Mouse (Mus musculus) hindbrain, embryonic 15.5 days (tissue): Measurements from ENCODE around the gene Gria2. TPM values are rescaled to one million over a fixed set of nuclear protein-coding genes. Genes with fewer than 3 reads are reported as not detected.

Experiments
- ATAC-seq: fragments of 200-750 bp; cut with Nextera tagmentation; 2 replicates; pipeline ENCODE4 v1.8.0; 2017; ENCODE audit warnings: low read depth, moderate number of reproducible peaks, moderate TSS enrichment; ENCODE audit not compliant: low FRiP score
- H3K27ac ChIP-seq: fragments of 300-500 bp; sonication (generic); replicated peaks from 2 replicates; pipeline ENCODE4 v1.5.1; 2015; ENCODE audit warnings: mild to moderate bottlenecking, inconsistent platforms
- H3K27me3 ChIP-seq: fragments of 300-500 bp; sonication (generic); 2 replicates; pipeline ENCODE4 v1.6.1; 2015; ENCODE audit warnings: control low read depth, inconsistent platforms
- H3K36me3 ChIP-seq: fragments of 300-500 bp; sonication (generic); 2 replicates; pipeline ENCODE4 v1.6.1; 2015; ENCODE audit warnings: control low read depth, inconsistent platforms
- H3K4me1 ChIP-seq: fragments of 300-500 bp; sonication (generic); replicated peaks from 2 replicates; pipeline ENCODE4 v1.6.1; 2015; ENCODE audit warnings: control low read depth, inconsistent platforms
- H3K4me2 ChIP-seq: fragments of 300-500 bp; sonication (generic); 2 replicates; pipeline ENCODE4 v1.6.1; 2015; ENCODE audit warnings: moderate library complexity, mild to moderate bottlenecking, inconsistent platforms
- H3K4me3 ChIP-seq: fragments of 300-500 bp; sonication (generic); 2 replicates; pipeline ENCODE4 v1.5.1; 2015; ENCODE audit warnings: mild to moderate bottlenecking, inconsistent platforms
- H3K9ac ChIP-seq: fragments of 300-500 bp; sonication (generic); 2 replicates; pipeline ENCODE4 v1.6.1; 2015; ENCODE audit warnings: inconsistent platforms
- H3K9me3 ChIP-seq: fragments of 300-500 bp; sonication (generic); 2 replicates; pipeline ENCODE4 v1.6.1; 2016; ENCODE audit warnings: control low read depth, inconsistent platforms
- WGBS: fragments of 180-500 bp; shearing (Covaris S2); methylation state at CpG from one replicate; pipeline ENCODE4 v1.1.7; 2015; 5-methylcytosine and 5-hydroxymethylcytosine counted together
- polyA plus RNA-seq: library from polyadenylated mRNA; unstranded; fragments of >200 nt; fragmentation: Nextera tagmentation; extraction: Ambion mirVana; gene quantifications from 2 replicates; pipeline ENCODE4 v1.2.1, GENCODE M21; 2015

Gria2 gene
- polyA plus RNA-seq, 1 experiment from 2014 or later, result 174 TPM

GRCm38 (mm10) chr3:80800995-80801826, 1.4 kb downstream of the Gria2 start:
- ATAC-seq, result peak; percentile 57
- peak overlapping the region; percentile 81 for H3K9ac ChIP-seq
- peak overlapping the region; percentile 95 for H3K27ac ChIP-seq
- H3K27me3 ChIP-seq, result no peaks in the 10 kb centered on the region
- peaks cover 31% of the 10 kb centered on the region for H3K4me1 ChIP-seq
- peak overlapping the region; percentile 64 for H3K4me2 ChIP-seq
- H3K36me3 ChIP-seq, result no peaks in the 10 kb centered on the region
- H3K9me3 ChIP-seq, result no peaks in the 10 kb centered on the region
- 2% methylated on average over 33 of the region's 33 CpGs for WGBS
- peak overlapping the region; percentile 75 for H3K4me3 ChIP-seq

- Histone ChIP-seq H3K9ac (peak overlapping the region; percentile 81), H3K4me1 (peaks cover 31% of the 10 kb centered on the region), H3K9me3 (no peaks in the 10 kb centered on the region), H3K36me3 (no peaks in the 10 kb centered on the region), H3K4me3 (peak overlapping the region; percentile 75), H3K4me2 (peak overlapping the region; percentile 64), H3K27me3 (no peaks in the 10 kb centered on the region), H3K27ac (peak overlapping the region; percentile 95)
- ATAC-seq, result peak; percentile 13; the same call in 1 of the 2 replicates
- WGBS, result 1% methylated on average over 29 of the region's 29 CpGs
These were observed 2.2 kb downstream of the Gria2 start for GRCm38 (mm10) chr3:80800299-80800994.

- Histone ChIP-seq H3K36me3 (no peaks in the 10 kb centered on the region), H3K4me3 (peak overlapping the region; percentile 75), H3K4me2 (peak overlapping the region; percentile 64), H3K4me1 (peaks cover 22% of the 10 kb centered on the region), H3K9ac (no peak overlapping the region; the same call in 1 of the 2 replicates), H3K27me3 (no peaks in the 10 kb centered on the region), H3K27ac (no peak overlapping the region), H3K9me3 (no peaks in the 10 kb centered on the region)
- 59% methylated on average over 1 of the region's 1 CpGs for WGBS
- ATAC-seq, result no peak
These were observed 4.7 kb downstream of the Gria2 start for GRCm38 (mm10) chr3:80797935-80798334.

- Histone ChIP-seq H3K9ac (no peak overlapping the region), H3K4me2 (no peak overlapping the region), H3K9me3 (no peaks in the 10 kb centered on the region), H3K27me3 (no peaks in the 10 kb centered on the region), H3K27ac (no peak overlapping the region), H3K4me1 (peaks cover 22% of the 10 kb centered on the region), H3K36me3 (no peaks in the 10 kb centered on the region), H3K4me3 (no peak overlapping the region)
- ATAC-seq, result no peak
These were observed 5.9 kb downstream of the Gria2 start for GRCm38 (mm10) chr3:80796764-80797163.

GRCm38 (mm10) chr3:80795284-80795683, 7.4 kb downstream of the Gria2 start:
- Histone ChIP-seq H3K27me3 (no peaks in the 10 kb centered on the region), H3K4me2 (no peak overlapping the region), H3K4me3 (no peak overlapping the region), H3K36me3 (no peaks in the 10 kb centered on the region), H3K27ac (no peak overlapping the region), H3K9me3 (no peaks in the 10 kb centered on the region), H3K9ac (no peak overlapping the region), H3K4me1 (peaks cover 22% of the 10 kb centered on the region)
- WGBS, result 86% methylated on average over 2 of the region's 2 CpGs
- ATAC-seq, result no peak

GRCm38 (mm10) chr3:80787116-80787744, 15.4 kb downstream of the Gria2 start:
- no peak for ATAC-seq
- no peaks in the 10 kb centered on the region for H3K9me3 ChIP-seq
- 74% methylated on average over 3 of the region's 3 CpGs for WGBS

GRCm38 (mm10) chr3:80781144-80781530, 21.5 kb downstream of the Gria2 start:
- Histone ChIP-seq H3K27me3 (no peaks in the 10 kb centered on the region), H3K36me3 (no peaks in the 10 kb centered on the region), H3K9ac (no peak overlapping the region), H3K4me3 (no peak overlapping the region), H3K27ac (no peak overlapping the region), H3K4me2 (no peak overlapping the region), H3K9me3 (no peaks in the 10 kb centered on the region), H3K4me1 (0 out of 2 replicates have a peak, but pooled peaks cover 5% of the 10 kb centered on the region)
- ATAC-seq, result no peak

More at GRCm38 (mm10) chr3:80787116-80787744, 15.4 kb downstream of the Gria2 start:
- Histone ChIP-seq H3K4me1 (0 out of 2 replicates have a peak, but pooled peaks cover 8% of the 10 kb centered on the region), H3K27ac (no peak overlapping the region), H3K9ac (no peak overlapping the region), H3K36me3 (no peaks in the 10 kb centered on the region), H3K4me3 (no peak overlapping the region), H3K4me2 (no peak overlapping the region), H3K27me3 (no peaks in the 10 kb centered on the region)

- no peaks in the 10 kb centered on the region for H3K27me3 ChIP-seq
- 89% methylated on average over 4 of the region's 4 CpGs for WGBS
These were observed 22.1 kb downstream of the Gria2 start for GRCm38 (mm10) chr3:80780383-80781143.

DNA sequence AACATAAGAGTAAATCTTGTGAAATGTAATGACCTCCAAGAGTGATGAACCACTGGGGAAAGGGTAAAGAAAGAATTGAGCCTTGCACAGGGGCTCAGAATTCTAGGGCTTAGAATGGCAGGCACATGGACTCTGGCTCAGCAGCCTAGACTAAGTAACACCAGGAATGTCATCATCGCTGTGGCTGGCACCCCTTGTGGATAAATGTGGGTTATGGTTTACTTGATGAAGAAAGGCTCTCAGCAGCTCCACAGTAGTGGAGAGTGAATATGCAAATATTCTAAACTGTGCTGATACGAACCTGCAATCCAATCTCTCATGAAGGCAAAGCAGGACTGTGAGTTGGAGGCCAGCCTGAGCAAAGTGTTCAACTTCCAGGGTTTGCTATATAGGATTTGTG, 26.0 kb downstream of the Gria2 start:
- H3K4me3 ChIP-seq, result no peak overlapping the region
- H3K36me3 ChIP-seq, result no peaks in the 10 kb centered on the region
- 76% methylated on average over 2 of the region's 2 CpGs for WGBS

More at GRCm38 (mm10) chr3:80780383-80781143, 22.1 kb downstream of the Gria2 start:
- Histone ChIP-seq H3K27ac (no peak overlapping the region), H3K4me1 (0 out of 2 replicates have a peak, but pooled peaks cover 5% of the 10 kb centered on the region), H3K36me3 (no peaks in the 10 kb centered on the region), H3K9me3 (no peaks in the 10 kb centered on the region), H3K4me2 (no peak overlapping the region), H3K4me3 (no peak overlapping the region), H3K9ac (no peak overlapping the region)
- no peak for ATAC-seq

GRCm38 (mm10) chr3:80775971-80776370, 26.7 kb downstream of the Gria2 start:
- Histone ChIP-seq H3K36me3 (no peaks in the 10 kb centered on the region), H3K9me3 (no peaks in the 10 kb centered on the region), H3K9ac (no peak overlapping the region), H3K27me3 (no peaks in the 10 kb centered on the region), H3K4me1 (no peaks in the 10 kb centered on the region), H3K4me3 (no peak overlapping the region), H3K27ac (no peak overlapping the region), H3K4me2 (no peak overlapping the region)
- no peak for ATAC-seq
- 95% methylated on average over 4 of the region's 4 CpGs for WGBS

More for the DNA sequence above, 26.0 kb downstream of the Gria2 start:
- ATAC-seq, result no peak
- Histone ChIP-seq H3K27ac (no peak overlapping the region), H3K4me1 (no peaks in the 10 kb centered on the region), H3K9me3 (no peaks in the 10 kb centered on the region), H3K9ac (no peak overlapping the region), H3K27me3 (no peaks in the 10 kb centered on the region), H3K4me2 (no peak overlapping the region)

- H3K4me2 ChIP-seq, result no peak overlapping the region
- no peak overlapping the region for H3K4me3 ChIP-seq
- WGBS, result 54% methylated on average over 4 of the region's 4 CpGs
- H3K27ac ChIP-seq, result no peak overlapping the region
- no peaks in the 10 kb centered on the region for H3K4me1 ChIP-seq
- no peaks in the 10 kb centered on the region for H3K27me3 ChIP-seq
- H3K36me3 ChIP-seq, result no peaks in the 10 kb centered on the region
- 0 out of 2 replicates have a peak, but pooled peaks have one; percentile 54 for ATAC-seq
- H3K9ac ChIP-seq, result no peak overlapping the region
- no peaks in the 10 kb centered on the region for H3K9me3 ChIP-seq
These were observed 28.4 kb downstream of the Gria2 start for GRCm38 (mm10) chr3:80774005-80774764.
